Mouse (Mus musculus) cortical plate, adult 2 months (tissue): ENCODE results near the gene Tmem150a.

ENCODE experiments used
- CTCF ChIP-seq: fragments of 200-500 bp; IDR thresholded peaks from 2 replicates; pipeline ENCODE4 v1.5.1; 2011; ENCODE audit warnings: mild to moderate bottlenecking, control low read depth, low read length; ENCODE audit not compliant: insufficient read depth; ENCODE audit errors: extremely low read depth
- POLR2A ChIP-seq: fragments of 200-500 bp; IDR thresholded peaks from 2 replicates; pipeline ENCODE4 v1.6.1; 2011; ENCODE audit warnings: mild to moderate bottlenecking, low read length, control low read depth; ENCODE audit not compliant: insufficient read depth; ENCODE audit errors: extremely low read depth

GRCm38 (mm10) chr6:72379377-72380130 is 24.3 kb downstream of the Tmem150a start:
- TF ChIP-seq CTCF (no peak), POLR2A (no peak)
